Mouse (Mus musculus): ENCODE measurements around the gene Clec2d.

Clec2d gene

DNA sequence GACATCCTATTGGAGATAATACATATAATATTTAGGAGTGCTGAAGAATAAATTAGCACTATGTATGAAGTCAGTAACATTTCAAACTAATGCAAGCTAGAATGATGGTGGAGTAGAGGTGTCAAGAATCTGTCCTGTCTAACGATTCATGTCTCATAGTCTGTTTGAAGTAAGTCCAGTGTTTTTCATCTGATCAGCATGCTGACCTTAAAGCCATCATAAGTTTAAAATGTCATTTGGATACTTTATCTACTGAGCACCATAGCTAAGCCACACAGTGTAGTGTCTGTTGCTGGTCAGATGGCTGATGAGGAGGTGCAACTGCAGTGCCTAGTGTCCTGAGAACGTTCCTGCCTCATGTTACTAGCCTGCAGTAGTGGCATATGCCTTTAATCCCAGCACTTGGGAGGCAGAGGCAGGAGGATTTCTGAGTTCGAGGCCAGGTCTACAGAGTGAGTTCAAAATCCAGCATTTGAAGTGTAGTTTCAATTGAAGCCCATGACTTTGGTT is 36.4 kb downstream of the Clec2d start:
- in situ Hi-C loops (cut with MboI; ENCODE audit: low pct_unique_long_range_greater_than_20kb in 1 of 2, low sequenced_read_pairs in 2 of 2, unreplicated experiment in 1 of 2): no loop called here

DNA sequence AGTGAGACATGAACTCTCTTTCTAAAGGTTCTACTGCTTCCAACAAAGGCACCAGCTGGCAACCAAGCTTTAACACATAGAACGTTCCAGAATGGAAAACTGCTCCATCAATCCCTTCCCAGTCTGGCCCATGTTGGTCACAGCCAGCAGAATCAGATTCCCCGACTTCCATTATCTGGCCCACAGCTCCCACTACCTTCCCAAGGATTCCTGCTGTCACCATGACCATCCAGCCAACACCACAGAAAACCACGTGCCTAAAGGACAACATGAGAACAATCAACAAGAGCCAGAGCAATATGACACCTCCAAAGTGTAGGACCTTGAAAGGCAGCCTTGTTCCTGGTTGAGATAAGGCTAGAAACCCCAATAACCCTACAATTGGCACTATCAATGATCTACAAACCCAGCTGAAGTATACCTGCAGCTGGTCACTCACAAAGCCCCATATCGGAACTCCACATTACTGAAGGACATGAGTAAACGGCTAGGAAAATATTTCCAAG is 37.8 kb downstream of the Clec2d start:
- in situ Hi-C loops (cut with MboI; ENCODE audit: low pct_unique_long_range_greater_than_20kb in 1 of 2, low sequenced_read_pairs in 2 of 2, unreplicated experiment in 1 of 2): no loop called here

DNA sequence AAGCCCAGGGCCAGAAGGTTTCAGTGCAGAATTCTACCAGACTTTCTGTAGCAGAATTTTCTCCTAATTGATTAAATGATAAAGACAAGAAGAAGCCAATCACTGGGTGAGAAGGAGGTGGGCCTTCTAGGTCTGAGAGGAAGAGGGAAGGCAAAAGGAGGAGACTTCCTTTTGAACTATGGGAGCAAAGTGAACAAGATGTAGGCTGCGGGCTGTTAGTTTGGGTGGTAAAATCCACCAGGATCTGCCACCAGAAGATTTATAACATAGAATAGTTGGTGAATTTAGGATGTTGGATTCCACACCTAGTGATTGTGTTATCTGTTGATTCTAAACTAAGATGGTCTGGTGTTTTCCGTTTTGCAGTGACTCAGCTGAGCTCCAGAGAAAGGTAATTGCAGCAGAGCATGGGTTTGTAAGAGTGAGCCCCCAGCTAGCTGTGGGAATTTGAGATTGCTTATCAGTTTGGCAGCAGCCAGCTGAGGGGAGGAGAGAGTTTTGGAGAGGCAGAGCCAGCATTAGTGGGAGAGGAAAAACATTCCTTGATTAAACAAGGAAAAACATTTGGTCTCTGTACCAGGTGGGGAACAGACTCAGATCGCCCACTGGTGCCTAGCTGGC is 39.6 kb downstream of the Clec2d start:
- in situ Hi-C loops (cut with MboI; ENCODE audit: low pct_unique_long_range_greater_than_20kb in 1 of 2, low sequenced_read_pairs in 2 of 2, unreplicated experiment in 1 of 2): no loop called here

DNA sequence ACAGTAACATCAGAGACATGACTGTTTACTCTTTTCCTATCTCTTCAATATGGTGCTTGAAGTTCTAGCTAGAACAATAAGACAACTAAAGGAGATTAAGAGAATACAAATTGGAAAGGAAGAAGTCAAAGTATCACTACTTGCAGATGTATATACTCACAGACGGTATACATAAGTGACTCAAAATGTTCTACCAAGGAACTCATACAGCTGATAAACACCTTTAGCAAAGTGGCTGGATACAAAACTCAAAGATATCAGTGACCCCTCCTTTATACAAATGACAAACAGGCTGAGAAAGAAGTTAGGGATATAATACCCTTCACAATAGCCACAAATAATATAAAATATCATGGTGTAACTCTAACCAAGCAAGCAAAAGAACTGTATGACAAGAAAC is 40.6 kb downstream of the Clec2d start:
- in situ Hi-C loops (cut with MboI; ENCODE audit: low pct_unique_long_range_greater_than_20kb in 1 of 2, low sequenced_read_pairs in 2 of 2, unreplicated experiment in 1 of 2): no loop called here

DNA sequence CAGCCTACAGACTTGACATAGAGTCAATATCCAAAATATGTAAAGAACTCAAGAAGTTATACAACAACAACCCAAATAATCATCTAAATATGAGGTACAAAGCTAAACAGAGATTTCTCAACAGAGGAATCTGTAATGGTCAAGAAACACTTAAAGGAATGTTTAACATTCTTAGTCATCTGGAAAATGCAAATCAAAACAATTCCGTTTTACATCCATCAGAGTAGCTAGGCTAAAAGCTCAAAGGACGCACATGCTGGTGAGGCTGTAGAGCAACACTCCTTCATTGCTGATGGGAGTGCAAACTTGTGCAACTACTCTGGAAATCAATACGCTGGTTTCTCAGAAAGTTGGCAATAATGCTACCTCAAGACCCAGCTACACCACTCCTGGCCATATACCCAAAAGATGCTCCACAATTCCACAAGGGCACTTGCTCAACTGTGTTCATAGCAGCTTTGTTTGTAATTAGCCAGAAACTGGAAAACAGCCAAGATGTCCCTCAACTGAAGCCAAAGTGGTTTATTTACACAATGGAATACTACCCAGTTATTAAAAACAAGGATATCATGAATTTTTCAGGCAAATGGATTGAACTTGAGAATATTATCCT is 41.9 kb downstream of the Clec2d start:
- in situ Hi-C loops (cut with MboI; ENCODE audit: low pct_unique_long_range_greater_than_20kb in 1 of 2, low sequenced_read_pairs in 2 of 2, unreplicated experiment in 1 of 2): no loop called here

DNA sequence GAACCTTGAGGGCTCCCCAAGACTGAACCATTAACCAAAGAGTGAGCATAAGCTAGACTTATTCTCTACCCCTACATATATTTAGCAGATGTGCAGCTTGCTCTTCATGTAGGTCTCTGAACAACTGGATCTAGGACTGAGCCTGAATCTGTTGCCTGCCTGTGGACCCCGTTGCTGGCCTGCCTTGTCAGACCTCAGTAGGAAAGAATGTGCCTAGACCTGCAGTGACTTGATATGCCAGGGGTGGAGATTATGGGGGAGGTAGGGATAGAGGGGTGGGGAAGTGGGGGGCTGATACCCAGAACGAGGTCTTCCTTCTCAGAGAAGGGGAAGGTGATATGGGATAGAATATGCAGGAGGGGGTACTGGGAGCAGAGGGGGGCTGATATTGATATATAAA is 43.2 kb downstream of the Clec2d start:
- in situ Hi-C loops (cut with MboI; ENCODE audit: low pct_unique_long_range_greater_than_20kb in 1 of 2, low sequenced_read_pairs in 2 of 2, unreplicated experiment in 1 of 2): no loop called here

DNA sequence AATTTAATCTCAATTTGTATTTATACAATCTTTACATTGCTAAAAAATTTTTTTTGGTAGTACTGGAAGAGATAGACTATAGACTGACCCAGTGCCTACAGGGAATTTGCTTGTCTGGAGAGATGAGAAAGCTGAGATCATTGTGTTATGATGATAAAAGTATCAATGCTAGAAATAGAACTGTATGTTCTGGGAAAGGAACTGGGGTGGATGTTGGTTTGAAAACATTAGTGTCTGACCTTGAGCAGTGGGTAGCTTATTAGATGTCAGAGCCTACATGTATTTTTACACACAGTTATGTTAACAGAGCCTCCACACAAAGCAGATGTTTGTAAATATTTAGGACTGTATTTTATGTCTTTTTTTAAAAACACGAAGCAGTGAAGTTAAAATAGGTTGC is 43.7 kb downstream of the Clec2d start:
- in situ Hi-C loops (cut with MboI; ENCODE audit: low pct_unique_long_range_greater_than_20kb in 1 of 2, low sequenced_read_pairs in 2 of 2, unreplicated experiment in 1 of 2): no loop called here

DNA sequence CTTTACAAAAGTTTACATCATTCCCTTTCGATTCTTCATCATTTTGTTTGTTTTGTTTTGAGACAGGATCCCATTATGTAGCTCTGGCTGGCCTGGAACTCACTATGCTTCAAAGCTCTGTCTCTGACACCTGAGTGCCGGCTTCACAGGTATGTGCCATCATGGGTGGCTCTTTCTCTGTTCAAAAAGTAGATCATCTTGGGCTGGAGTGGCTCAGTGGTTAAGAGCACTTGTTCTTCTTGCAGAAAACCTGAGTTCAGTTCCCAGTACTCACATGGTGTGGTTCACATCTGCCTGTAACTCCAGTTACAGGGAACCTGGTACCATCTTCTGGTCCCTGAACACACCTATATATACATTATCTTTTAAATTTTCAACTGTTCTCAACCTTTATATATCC is 44.7 kb downstream of the Clec2d start:
- in situ Hi-C loops (cut with MboI; ENCODE audit: low pct_unique_long_range_greater_than_20kb in 1 of 2, low sequenced_read_pairs in 2 of 2, unreplicated experiment in 1 of 2): loop anchor here in 1 of 2 experiments (25.0 kb wide), 2 partner anchors 188 to 613 kb away; partner anchors contain the start of genes Klrb1a and Klrb1f

DNA sequence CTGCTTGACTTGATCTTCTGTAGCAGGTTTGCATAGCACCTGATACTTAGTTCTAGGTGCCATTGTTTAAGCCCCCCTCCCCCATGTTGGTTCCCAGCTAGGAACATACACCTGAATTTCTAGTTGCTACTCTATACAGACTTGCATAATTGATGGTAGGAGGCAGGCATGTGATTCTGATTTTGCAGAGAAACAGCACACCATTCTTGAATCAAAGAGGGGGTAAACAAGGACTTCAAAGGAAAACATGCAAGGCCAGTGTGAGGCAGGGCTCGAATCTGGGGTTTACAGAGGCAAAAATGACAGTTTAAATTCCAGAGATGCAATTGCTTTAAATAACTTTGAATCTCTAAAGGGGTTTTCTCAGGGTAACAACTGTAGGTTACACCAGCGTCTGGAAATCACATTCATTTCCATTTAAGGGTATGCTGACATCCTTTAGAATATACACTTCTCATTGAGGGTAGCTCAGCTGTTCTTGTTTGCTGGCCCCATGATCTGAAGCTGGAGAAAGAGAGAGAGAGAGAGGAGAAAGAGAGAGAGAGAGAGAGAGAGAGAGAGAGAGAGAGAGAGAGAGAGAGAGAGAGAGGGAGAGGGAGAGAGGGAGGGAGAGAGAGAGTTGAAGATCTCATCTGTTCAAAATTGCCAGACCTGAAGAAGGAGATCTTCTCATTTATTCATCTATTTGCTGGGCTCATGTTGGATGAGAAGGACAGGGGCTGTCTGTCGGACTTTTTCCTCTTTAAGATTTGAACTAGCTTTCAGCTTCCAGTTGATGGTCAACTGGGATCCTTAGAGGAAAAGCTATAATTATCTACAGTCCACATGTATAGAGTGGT is 48.7 kb downstream of the Clec2d start:
- in situ Hi-C loops (cut with MboI; ENCODE audit: low pct_unique_long_range_greater_than_20kb in 1 of 2, low sequenced_read_pairs in 2 of 2, unreplicated experiment in 1 of 2): loop anchor here in 1 of 2 experiments (25.0 kb wide), 2 partner anchors 192 to 617 kb away; partner anchors contain the start of genes Klrb1a and Klrb1f

DNA sequence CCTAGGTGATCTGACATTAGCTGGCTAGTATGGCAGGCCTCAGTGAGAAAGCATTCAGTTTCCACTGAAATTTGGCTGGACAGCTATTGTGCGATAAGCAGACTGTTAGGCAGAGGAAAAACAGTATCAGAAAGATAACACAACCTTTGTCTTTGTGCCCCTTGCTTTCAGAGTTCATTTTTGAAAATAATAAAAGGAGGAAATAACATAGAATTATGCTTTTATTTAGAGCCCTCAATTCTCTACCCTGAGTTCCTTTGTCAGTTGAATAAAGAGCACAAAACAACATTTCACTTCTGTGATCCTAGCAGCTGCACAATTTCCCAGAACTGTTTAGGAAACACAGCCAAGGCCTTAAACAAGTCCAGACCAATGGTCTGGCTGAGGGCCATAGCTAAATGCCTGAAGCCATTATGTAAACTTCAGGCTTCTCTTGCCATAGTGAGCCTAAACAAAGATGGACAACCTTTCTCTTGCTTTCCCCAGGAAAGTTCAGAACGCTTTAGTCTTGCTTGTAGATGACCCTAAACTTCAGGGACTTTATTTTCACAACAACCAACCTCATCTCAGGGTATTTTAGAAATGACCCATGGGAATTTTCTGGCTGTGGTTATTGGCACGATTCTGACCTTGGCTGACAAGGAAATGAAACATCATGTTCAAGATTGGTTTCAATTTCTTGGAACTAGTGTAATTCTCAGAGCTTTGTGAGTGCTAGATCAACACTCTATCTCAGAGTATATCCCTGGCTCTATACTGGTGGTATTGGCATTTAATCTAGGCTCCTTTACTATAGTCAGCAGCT is 49.6 kb downstream of the Clec2d start:
- in situ Hi-C loops (cut with MboI; ENCODE audit: low pct_unique_long_range_greater_than_20kb in 1 of 2, low sequenced_read_pairs in 2 of 2, unreplicated experiment in 1 of 2): loop anchor here in 1 of 2 experiments (25.0 kb wide), 2 partner anchors 193 to 618 kb away; partner anchors contain the start of genes Klrb1a and Klrb1f

DNA sequence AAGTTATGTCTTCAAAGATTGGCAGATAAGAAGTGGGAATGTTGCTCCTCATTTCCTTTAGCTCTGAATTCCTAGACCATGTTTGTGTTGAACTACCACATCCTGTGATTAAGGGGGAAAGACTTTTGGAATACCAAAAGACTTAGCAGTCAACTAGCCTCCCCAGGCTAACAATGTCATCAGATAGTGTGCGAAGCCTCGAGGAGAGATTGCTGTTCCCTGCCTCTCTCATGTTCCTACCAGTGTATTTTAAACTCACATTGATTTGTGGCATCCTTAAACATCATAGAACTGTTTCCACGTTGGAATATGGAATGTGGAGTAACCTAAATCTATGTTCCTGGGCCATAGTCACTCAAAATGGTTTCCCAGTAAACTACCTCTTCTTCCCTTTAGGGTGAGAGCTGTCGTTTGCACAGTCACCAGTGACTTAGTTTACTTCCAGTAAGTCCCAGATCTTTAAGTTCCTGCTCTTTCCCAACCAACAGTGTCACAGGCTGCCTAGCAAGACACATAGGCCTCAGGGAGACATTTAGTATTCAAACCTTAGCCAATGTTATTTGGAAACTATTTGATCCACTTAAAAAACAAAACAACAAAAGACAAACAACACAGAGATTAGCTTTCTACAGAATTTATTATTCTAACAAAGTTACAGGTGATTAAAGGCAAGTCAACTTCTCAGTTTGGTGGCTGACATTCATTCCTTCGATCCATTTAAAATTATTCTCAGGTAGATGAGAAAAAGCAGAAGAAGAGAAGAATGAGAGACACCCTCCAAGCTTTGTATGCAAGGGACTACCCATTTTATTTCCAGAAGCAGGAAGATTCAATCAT is 51.8 kb downstream of the Clec2d start:
- in situ Hi-C loops (cut with MboI; ENCODE audit: low pct_unique_long_range_greater_than_20kb in 1 of 2, low sequenced_read_pairs in 2 of 2, unreplicated experiment in 1 of 2): loop anchor here in 1 of 2 experiments (25.0 kb wide), 2 partner anchors 195 to 620 kb away; partner anchors contain the start of genes Klrb1a and Klrb1f

DNA sequence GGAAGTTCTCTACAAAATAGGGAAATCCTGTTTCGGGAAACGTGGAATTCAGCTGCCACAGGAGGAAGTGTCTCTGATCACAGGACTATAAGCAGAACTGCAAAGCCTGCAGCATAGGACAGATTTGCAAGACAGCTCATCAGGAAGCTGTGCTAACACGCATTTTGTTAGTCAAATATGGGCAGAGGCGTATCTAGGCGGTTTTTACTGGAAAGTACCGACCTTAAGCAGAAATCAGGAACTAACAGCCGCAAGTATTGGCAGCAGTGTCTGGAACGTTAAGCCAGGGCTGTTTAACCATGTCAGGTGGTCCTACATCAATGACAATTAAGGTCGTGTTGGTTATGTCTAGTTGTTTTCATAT is 52.4 kb downstream of the Clec2d start:
- in situ Hi-C loops (cut with MboI; ENCODE audit: low pct_unique_long_range_greater_than_20kb in 1 of 2, low sequenced_read_pairs in 2 of 2, unreplicated experiment in 1 of 2): loop anchor here in 1 of 2 experiments (25.0 kb wide), 2 partner anchors 196 to 621 kb away; partner anchors contain the start of genes Klrb1a and Klrb1f

DNA sequence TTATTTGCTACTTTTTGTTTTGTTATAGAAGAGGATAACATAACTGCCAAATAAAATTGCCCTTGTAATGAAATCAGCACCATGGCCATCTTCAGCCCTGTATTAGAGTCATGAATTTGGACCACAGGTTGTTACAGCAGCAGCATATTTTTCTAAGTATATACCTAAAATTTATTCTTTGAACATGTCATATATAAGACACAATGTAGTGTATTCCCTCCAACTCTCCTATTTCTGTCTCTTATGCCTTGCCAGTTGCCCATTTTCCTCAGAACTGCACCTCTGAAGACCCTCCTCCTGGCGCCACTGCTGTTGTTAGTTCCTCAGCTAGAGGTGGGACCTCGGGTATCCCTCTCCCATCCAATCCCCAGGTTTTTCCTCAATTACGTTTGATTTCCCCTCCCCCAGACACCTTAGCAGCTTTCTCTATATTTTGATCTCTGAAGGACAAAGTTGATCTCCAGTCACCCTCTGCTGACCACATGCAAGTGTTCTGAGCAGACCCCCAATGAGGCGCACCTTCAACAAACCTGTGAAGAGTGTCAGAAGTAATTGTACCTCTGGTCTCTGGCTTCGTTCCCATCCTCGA is 53.0 kb downstream of the Clec2d start:
- in situ Hi-C loops (cut with MboI; ENCODE audit: low pct_unique_long_range_greater_than_20kb in 1 of 2, low sequenced_read_pairs in 2 of 2, unreplicated experiment in 1 of 2): loop anchor here in 1 of 2 experiments (25.0 kb wide), 2 partner anchors 196 to 621 kb away; partner anchors contain the start of genes Klrb1a and Klrb1f

DNA sequence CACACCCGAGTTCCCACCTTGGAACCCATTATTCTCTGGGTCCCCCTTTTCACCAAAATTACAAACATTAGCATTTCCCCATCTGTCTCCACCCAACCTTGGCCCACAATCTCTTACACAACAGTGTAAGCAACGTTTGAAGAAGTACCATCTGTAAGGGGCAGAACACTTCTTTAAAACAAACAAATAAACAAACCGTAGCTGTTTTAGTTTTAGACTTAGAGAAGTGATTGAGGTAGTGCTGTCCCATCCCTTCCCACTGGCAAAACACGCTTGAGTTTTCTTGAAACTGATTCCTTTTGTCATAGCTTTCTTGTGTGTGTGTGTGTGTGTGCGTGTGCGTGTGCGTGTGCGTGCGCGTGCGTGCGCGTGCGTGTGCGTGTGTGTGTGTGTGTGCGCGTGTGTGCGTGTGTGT is 53.5 kb downstream of the Clec2d start:
- in situ Hi-C loops (cut with MboI; ENCODE audit: low pct_unique_long_range_greater_than_20kb in 1 of 2, low sequenced_read_pairs in 2 of 2, unreplicated experiment in 1 of 2): loop anchor here in 1 of 2 experiments (25.0 kb wide), 2 partner anchors 197 to 622 kb away; partner anchors contain the start of genes Klrb1a and Klrb1f

DNA sequence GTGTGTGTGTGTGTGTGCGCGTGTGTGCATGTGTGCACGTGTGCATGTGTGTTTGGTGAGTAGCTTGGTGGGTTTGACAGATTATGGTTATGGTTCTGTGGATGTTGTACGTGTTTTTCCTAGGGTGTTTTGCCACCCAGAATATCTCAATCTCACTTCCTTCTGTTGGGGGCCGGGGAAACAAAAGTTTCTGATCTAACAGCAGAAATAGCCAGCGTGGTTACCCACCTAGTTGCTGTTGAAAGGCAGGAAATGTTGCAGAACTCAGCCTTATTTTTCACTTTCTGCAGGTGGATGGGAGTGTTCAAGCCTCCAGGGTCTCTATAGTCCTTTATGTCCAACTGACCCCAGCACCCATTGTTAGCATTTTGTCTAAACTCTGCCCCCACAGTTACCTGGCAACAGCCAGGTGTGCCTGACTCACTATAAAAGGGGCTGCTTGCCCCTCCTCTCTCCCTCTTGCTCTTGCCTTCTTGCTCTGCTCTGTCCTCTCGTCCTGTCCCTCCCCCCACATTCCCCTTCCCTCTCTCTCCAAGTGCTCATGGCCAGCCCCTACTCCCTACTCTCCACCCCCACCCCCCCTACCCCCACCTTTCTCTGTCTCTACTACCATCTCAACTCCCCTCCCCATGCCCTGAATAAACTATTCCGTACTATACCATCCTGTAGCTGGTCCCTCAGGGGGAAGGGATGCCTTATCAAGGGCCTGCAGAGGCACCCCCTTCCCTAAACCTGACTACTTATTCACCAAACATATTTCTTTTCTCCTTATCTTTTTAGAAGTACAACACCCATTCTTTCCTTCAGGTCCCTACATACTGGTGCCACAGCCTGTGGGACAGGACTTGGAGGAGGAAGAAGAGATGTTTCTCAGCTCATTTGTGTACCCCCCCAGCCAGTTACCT is 54.3 kb downstream of the Clec2d start:
- in situ Hi-C loops (cut with MboI; ENCODE audit: low pct_unique_long_range_greater_than_20kb in 1 of 2, low sequenced_read_pairs in 2 of 2, unreplicated experiment in 1 of 2): loop anchor here in 1 of 2 experiments (25.0 kb wide), 2 partner anchors 197 to 622 kb away; partner anchors contain the start of genes Klrb1a and Klrb1f
